Mouse (Mus musculus) liver, adult 2 months (tissue): ENCODE measurements around the gene Trmt11.
"Not testable (repeated sequence)": the region's sequence is repeated elsewhere in the genome, so short reads cannot be mapped to it uniquely, and the experiment has no call there.

ENCODE experiments used
- CTCF ChIP-seq: fragments of 200-500 bp; IDR thresholded peaks from 2 replicates; pipeline ENCODE4 v1.5.1; 2011; ENCODE audit warnings: low read depth, low read length, control low read depth
- POLR2A ChIP-seq: fragments of 200-500 bp; IDR thresholded peaks from 2 replicates; pipeline ENCODE4 v1.6.1; 2011; ENCODE audit warnings: low read length, control low read depth; ENCODE audit not compliant: insufficient read depth; ENCODE audit errors: extremely low read depth

DNA sequence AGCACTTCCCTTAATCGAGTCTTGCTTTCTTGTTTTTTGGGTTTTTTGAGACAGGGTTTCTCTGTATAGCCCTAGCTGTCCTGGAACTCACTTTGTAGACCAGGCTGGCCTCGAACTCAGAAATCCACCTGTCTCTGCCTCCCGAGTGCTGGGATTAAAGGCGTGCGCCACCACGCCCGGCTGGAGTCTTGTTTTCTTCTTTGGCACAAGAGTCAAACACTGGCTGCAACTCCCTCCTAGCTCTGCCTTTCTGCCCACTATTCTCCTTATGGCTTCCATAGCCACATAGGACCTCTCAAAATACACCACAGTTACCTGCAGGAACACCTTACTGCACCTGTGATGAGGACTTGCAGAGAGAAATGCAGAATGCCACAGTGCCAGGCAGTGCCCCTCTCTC is 64.6 kb downstream of the Trmt11 start:
- TF ChIP-seq POLR2A, CTCF: not testable (repeated sequence)
